Mouse (Mus musculus) testis, adult 2 months (tissue): ENCODE measurements around the gene Nfatc3.

Experiments used
- CTCF ChIP-seq: fragments of 200-500 bp; IDR thresholded peaks from 2 replicates; pipeline ENCODE4 v1.5.1; 2012; ENCODE audit warnings: low read depth, mild to moderate bottlenecking, inconsistent platforms, low read length, moderate library complexity; ENCODE audit not compliant: control insufficient read depth, insufficient read depth, insufficient replicate concordance
- POLR2A ChIP-seq: fragments of 200-500 bp; IDR thresholded peaks from 2 replicates; pipeline ENCODE4 v1.6.1; 2012; ENCODE audit warnings: low read depth, mild to moderate bottlenecking, inconsistent platforms, low read length, moderate library complexity; ENCODE audit not compliant: control insufficient read depth

GRCm38 (mm10) chr8:106108729-106109128 lies 50.1 kb downstream of the Nfatc3 start:
- no peak for TF ChIP-seq CTCF
- no peak for TF ChIP-seq POLR2A
